Mouse (Mus musculus): ENCODE results near the gene Grip1.

- TF ChIP-seq POLR2A (IDR thresholded peaks at IDR 0.05; ENCODE audit: extremely low read depth, insufficient read depth, low read length) (no peak), CTCF (IDR thresholded peaks at IDR 0.05; ENCODE audit: low read depth, low read length) (no peak)
Observed at GRCm38 (mm10) chr10:119541655-119542054, 88.0 kb downstream of the Grip1 start.

Measured in liver, adult 2 months (tissue).